Mouse (Mus musculus): ENCODE measurements around the gene Aox1. TPM values are rescaled to one million over a fixed set of nuclear protein-coding genes. Genes with fewer than 3 reads are reported as not detected.
A peak's percentile ranks its signal among the peaks of the same experiment; 100 is the strongest.
"Not testable (repeated sequence)": the region's sequence is repeated elsewhere in the genome, so short reads cannot be mapped to it uniquely, and the experiment has no call there.

Aox1 gene
- 0.10 and 0.15 TPM in 2 replicates for polyA plus RNA-seq (2015; fragmentation: Nextera tagmentation; extraction: Ambion mirVana)

DNA sequence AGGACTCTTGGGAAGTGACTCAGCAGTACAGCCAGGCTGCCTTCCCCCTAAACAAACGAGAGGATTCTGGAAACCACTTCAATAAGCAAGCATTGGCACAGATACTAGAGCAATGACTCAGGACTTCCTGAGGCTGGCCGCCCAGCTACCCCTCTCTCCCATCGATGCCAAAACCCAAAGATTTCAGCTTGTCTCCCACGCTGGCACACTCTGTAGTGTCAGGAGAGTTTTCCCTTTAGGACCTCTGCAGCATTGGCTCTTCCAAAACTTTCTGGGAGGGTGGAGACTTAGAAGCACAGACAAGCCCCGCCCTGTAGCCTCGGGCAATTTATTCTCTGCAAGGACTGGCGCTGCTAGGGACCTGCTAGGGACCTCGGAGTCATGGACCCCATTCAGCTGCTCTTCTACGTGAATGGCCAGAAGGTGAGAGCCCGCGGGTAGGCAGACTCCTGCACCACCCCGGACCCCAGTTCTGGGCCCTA lies at the start of gene Aox1:
Gene Aox1 (plus strand): TSS at position 296 of the 482 bp plus-strand sequence.
- peaks cover 6% of the 10 kb centered on the region for H3K36me3 ChIP-seq
- peak within 1 kb of the TSS; percentile 33; the same call in 1 of the 2 replicates for H3K9ac ChIP-seq
- ATAC-seq (ENCODE audit: low read depth) (peak; percentile 66), DNase-seq (peak; percentile 38)
- 3% methylated on average over 12 of the region's 12 CpGs for WGBS (ENCODE audit: insufficient replicate concordance)
- H3K27ac ChIP-seq, result no peak within 1 kb of the TSS; the same call in 1 of the 2 replicates
- no peaks in the 10 kb centered on the region for H3K9me3 ChIP-seq (replicated peaks)
- no peaks in the 10 kb centered on the region for H3K27me3 ChIP-seq
- H3K4me2 ChIP-seq, result peak within 1 kb of the TSS; percentile 72
- H3K4me1 ChIP-seq (replicated peaks), result peaks cover 43% of the 10 kb centered on the region
- peak within 1 kb of the TSS; percentile 46 for H3K4me3 ChIP-seq (replicated peaks)

- H3K27ac ChIP-seq, result no peak overlapping the region
- no peaks in the 10 kb centered on the region for H3K27me3 ChIP-seq
- H3K9me3 ChIP-seq (replicated peaks), result no peaks in the 10 kb centered on the region
- ATAC-seq (ENCODE audit: low read depth) (no peak), DNase-seq (no peak)
- no peak overlapping the region for H3K4me2 ChIP-seq
- H3K4me3 ChIP-seq (replicated peaks), result no peak overlapping the region
- H3K9ac ChIP-seq, result no peak overlapping the region
- no peaks in the 10 kb centered on the region for H3K36me3 ChIP-seq
- no peaks in the 10 kb centered on the region for H3K4me1 ChIP-seq (replicated peaks)
- 64% methylated on average over 6 of the region's 6 CpGs for WGBS (ENCODE audit: insufficient replicate concordance)
Observed at GRCm38 (mm10) chr1:57989052-57989600, 40.6 kb upstream of the Aox1 start.

DNA sequence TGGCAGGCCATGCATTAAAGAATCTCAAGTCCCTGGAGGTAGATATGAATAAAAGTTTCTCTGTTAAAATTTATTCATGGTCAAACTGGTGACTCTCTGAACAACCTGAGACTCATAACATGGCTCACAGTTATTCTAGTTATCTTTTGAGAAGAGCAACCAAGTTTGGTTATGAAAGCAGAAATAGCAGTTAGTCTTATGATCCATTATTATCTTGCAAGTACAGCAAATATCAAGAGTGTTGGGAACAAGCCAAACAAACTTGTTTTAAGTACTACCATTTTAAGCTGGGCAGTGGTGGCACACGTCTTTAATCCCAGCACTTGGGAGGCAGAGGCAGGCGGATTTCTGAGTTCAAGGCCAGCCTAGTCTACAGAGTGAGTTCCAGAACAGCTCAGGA lies 38.5 kb upstream of the Aox1 start:
- Histone ChIP-seq H3K9ac (no peak overlapping the region), H3K4me2 (no peak overlapping the region), H3K27me3 (no peaks in the 10 kb centered on the region), H3K9me3 (replicated peaks) (no peaks in the 10 kb centered on the region), H3K27ac (no peak overlapping the region), H3K4me1 (replicated peaks) (peaks cover 6% of the 10 kb centered on the region; the same call in 1 of the 2 replicates), H3K4me3 (replicated peaks) (no peak overlapping the region), H3K36me3 (no peaks in the 10 kb centered on the region)
- DNase-seq, result no peak
- WGBS (ENCODE audit: insufficient replicate concordance), result 45% methylated on average over 2 of the region's 2 CpGs
- ATAC-seq (ENCODE audit: low read depth), result no peak

- Histone ChIP-seq H3K4me1 (replicated peaks) (peaks cover 23% of the 10 kb centered on the region), H3K4me3 (replicated peaks) (peak within 1 kb of the TSS; percentile 81), H3K27ac (peak within 1 kb of the TSS; percentile 80), H3K27me3 (no peaks in the 10 kb centered on the region), H3K9me3 (replicated peaks) (no peaks in the 10 kb centered on the region), H3K9ac (peak within 1 kb of the TSS; percentile 86), H3K4me2 (peak within 1 kb of the TSS; percentile 90), H3K36me3 (peaks cover 14% of the 10 kb centered on the region)
- ATAC-seq (ENCODE audit: low read depth) (peak; percentile 94), DNase-seq (peak; percentile 92)
- 6% methylated on average over 30 of the region's 30 CpGs for WGBS (ENCODE audit: insufficient replicate concordance)
Observed at GRCm38 (mm10) chr1:57995432-57996132, 34.1 kb upstream of the Aox1 start, which contains the start of gene Sgo2a. Gene Sgo2a, plus strand, starts transcription at chr1:57995971.

- Histone ChIP-seq H3K4me2 (peak overlapping the region; percentile 90), H3K4me1 (replicated peaks) (peaks cover 23% of the 10 kb centered on the region), H3K9me3 (replicated peaks) (no peaks in the 10 kb centered on the region), H3K27me3 (no peaks in the 10 kb centered on the region), H3K36me3 (peaks cover 19% of the 10 kb centered on the region), H3K27ac (peak overlapping the region; percentile 80), H3K9ac (peak overlapping the region; percentile 86), H3K4me3 (replicated peaks) (peak overlapping the region; percentile 81)
- under 1% methylated on average over 29 of the region's 29 CpGs for WGBS (ENCODE audit: insufficient replicate concordance)
- ATAC-seq (ENCODE audit: low read depth) (peak; percentile 88), DNase-seq (no peak)
Observed at GRCm38 (mm10) chr1:57996133-57996615, 33.6 kb upstream of the Aox1 start.

GRCm38 (mm10) chr1:57998146-57998545 lies 31.6 kb upstream of the Aox1 start:
- Histone ChIP-seq H3K4me1 (replicated peaks) (peaks cover 23% of the 10 kb centered on the region), H3K27ac (no peak overlapping the region), H3K4me3 (replicated peaks) (peak overlapping the region; percentile 81; the same call in 1 of the 2 replicates), H3K27me3 (no peaks in the 10 kb centered on the region), H3K9ac (no peak overlapping the region), H3K36me3 (peaks cover 32% of the 10 kb centered on the region), H3K9me3 (replicated peaks) (no peaks in the 10 kb centered on the region), H3K4me2 (peak overlapping the region; percentile 90)
- DNase-seq (no peak), ATAC-seq (ENCODE audit: low read depth) (no peak)
- 78% methylated on average over 3 of the region's 3 CpGs for WGBS (ENCODE audit: insufficient replicate concordance)

DNA sequence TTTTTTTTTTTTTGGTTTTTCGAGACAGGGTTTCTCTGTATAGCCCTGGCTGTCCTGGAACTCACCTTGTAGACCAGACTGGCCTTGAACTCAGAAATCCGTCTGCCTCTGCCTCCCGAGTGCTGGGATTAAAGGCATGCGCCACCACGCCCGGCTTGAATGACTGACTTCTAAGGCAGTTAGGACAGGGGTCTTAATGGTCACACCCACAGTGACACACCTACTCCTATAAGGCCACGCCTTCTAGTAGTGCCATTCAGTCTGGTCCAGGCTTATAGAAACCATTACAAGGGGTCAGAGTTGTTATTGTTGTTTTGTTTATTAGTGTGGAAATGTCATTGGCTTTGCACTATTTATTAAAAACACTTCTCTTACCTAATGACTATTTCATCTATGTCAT lies 23.3 kb upstream of the Aox1 start:
- H3K4me2 ChIP-seq; H3K4me1 ChIP-seq (replicated peaks); H3K27ac ChIP-seq; H3K27me3 ChIP-seq; H3K9ac ChIP-seq; H3K4me3 ChIP-seq (replicated peaks); ATAC-seq (ENCODE audit: low read depth); DNase-seq; H3K9me3 ChIP-seq (replicated peaks): not testable (repeated sequence)
- peaks cover 42% of the 10 kb centered on the region for H3K36me3 ChIP-seq
- 87% methylated on average over 7 of the region's 7 CpGs for WGBS (ENCODE audit: insufficient replicate concordance)

GRCm38 (mm10) chr1:58018856-58019255 lies 10.9 kb upstream of the Aox1 start, which contains the start of gene Kctd18:
Gene Kctd18, minus strand, starts transcription at chr1:58018956.
- H3K36me3 ChIP-seq, result peaks cover 75% of the 10 kb centered on the region
- H3K27me3 ChIP-seq, result no peaks in the 10 kb centered on the region
- H3K4me1 ChIP-seq (replicated peaks), result no peaks in the 10 kb centered on the region
- H3K4me3 ChIP-seq (replicated peaks), result no peak within 1 kb of the TSS
- no peak for ATAC-seq (ENCODE audit: low read depth)
- no peak within 1 kb of the TSS for H3K4me2 ChIP-seq
- WGBS (ENCODE audit: insufficient replicate concordance), result 85% methylated on average over 7 of the region's 7 CpGs
- no peak for DNase-seq
- H3K9ac ChIP-seq, result no peak within 1 kb of the TSS
- no peak within 1 kb of the TSS for H3K27ac ChIP-seq
- no peaks in the 10 kb centered on the region for H3K9me3 ChIP-seq (replicated peaks)

DNA sequence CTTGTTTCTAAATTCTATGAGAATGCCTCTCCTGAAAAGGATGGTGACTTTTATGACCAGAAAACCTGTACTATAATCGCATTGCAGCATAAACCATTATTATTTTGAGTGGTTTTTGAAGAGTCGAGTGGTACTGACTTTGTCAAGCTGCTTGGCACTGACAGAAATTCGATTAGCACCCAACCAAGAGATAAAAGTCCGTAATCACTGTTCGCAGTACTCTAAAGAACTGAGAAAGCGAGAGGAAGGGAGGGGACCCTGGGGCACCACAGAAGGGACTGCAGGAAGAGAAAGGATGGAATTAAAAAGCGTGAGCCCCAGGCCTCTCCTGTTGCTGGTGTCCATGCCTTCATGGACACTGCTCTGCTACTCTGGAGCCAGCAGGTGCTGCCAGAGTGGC lies 2.0 kb upstream of the Aox1 start:
- Histone ChIP-seq H3K36me3 (peaks cover 19% of the 10 kb centered on the region), H3K27me3 (no peaks in the 10 kb centered on the region), H3K27ac (no peak overlapping the region; the same call in 1 of the 2 replicates), H3K4me1 (replicated peaks) (peaks cover 43% of the 10 kb centered on the region), H3K9me3 (replicated peaks) (no peaks in the 10 kb centered on the region), H3K4me2 (peak overlapping the region; percentile 48), H3K4me3 (replicated peaks) (no peak overlapping the region), H3K9ac (peak overlapping the region; percentile 12; the same call in 1 of the 2 replicates)
- WGBS (ENCODE audit: insufficient replicate concordance), result 19% methylated on average over 7 of the region's 7 CpGs
- ATAC-seq (ENCODE audit: low read depth), result peak; percentile 63
- no peak for DNase-seq

DNA sequence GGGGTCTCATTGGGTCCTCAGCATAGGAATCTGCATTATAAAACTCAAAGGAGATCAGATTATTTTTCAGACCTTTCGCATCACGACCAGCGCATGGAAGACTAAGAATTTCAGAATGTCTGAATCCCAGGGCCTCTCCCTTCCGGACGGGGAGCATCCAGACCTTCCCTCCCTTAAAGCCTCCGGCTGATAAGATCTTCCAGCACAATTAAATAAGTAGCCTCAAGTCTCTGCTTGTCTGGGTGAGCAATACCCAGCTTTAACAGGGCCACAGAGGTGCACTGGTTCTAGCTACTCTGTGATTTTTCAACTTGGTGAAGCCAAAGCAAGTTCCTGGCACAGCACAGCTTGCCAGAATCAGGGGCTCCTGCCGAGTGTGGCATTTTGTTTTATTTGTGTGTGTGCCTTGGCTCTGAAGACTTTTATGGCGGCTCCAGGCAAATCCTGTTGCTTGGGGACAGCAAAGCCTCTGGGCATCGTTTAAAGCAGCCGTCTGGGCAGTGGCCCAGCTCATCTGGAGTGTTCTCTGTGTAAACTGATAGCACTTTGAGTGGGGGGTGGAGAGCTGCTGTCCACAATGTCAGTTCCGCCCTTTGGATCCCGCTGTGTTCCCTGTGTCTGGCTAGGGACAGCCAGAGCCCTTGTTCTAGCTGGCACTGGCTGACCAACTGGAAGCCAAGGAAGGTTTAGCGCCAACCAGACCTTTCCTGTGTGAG lies 583 bp downstream of the Aox1 start:
- ATAC-seq (ENCODE audit: low read depth) (no peak; the same call in 1 of the 2 replicates), DNase-seq (no peak)
- Histone ChIP-seq H3K27me3 (no peaks in the 10 kb centered on the region), H3K27ac (no peak overlapping the region), H3K4me3 (replicated peaks) (peak overlapping the region; percentile 46), H3K4me1 (replicated peaks) (peaks cover 43% of the 10 kb centered on the region), H3K9me3 (replicated peaks) (no peaks in the 10 kb centered on the region), H3K9ac (0 out of 2 replicates have a peak overlapping the region, but pooled peaks have one; percentile 33), H3K4me2 (peak overlapping the region; percentile 72), H3K36me3 (peaks cover 3% of the 10 kb centered on the region; the same call in 1 of the 2 replicates)
- 30% methylated on average over 13 of the region's 13 CpGs for WGBS (ENCODE audit: insufficient replicate concordance)
